Mouse (Mus musculus) left cerebral cortex, postnatal 36 days (tissue): ENCODE results near the gene Eif3d. TPM values are rescaled to one million over a fixed set of nuclear protein-coding genes. Genes with fewer than 3 reads are reported as not detected.
"Not testable (repeated sequence)": the region's sequence is repeated elsewhere in the genome, so short reads cannot be mapped to it uniquely, and the experiment has no call there.

Experiments used
- DNase-seq, 2 experiments: peaks; one replicate each; pipeline ENCODE4 v3.0.0; 2021 to 2022; ENCODE audit warnings: low spot score in 2 of 2, mixed read lengths in 1 of 2
- intact Hi-C: fragments of 180-260 bp; cut with DNase I; formaldehyde crosslinking; loops from one replicate; pipeline ENCODE4 v1.15.1; 2025
- total RNA-seq, 2 experiments: library from RNA; stranded (reverse); gene quantifications; 2 replicates each; pipeline ENCODE4 v1.2.3; 2021

The Eif3d gene
- total RNA-seq = 100 to 1,000 TPM in 1 of 2 experiments, 10 to 100 TPM in 1; 94.5 to 104 TPM

DNA sequence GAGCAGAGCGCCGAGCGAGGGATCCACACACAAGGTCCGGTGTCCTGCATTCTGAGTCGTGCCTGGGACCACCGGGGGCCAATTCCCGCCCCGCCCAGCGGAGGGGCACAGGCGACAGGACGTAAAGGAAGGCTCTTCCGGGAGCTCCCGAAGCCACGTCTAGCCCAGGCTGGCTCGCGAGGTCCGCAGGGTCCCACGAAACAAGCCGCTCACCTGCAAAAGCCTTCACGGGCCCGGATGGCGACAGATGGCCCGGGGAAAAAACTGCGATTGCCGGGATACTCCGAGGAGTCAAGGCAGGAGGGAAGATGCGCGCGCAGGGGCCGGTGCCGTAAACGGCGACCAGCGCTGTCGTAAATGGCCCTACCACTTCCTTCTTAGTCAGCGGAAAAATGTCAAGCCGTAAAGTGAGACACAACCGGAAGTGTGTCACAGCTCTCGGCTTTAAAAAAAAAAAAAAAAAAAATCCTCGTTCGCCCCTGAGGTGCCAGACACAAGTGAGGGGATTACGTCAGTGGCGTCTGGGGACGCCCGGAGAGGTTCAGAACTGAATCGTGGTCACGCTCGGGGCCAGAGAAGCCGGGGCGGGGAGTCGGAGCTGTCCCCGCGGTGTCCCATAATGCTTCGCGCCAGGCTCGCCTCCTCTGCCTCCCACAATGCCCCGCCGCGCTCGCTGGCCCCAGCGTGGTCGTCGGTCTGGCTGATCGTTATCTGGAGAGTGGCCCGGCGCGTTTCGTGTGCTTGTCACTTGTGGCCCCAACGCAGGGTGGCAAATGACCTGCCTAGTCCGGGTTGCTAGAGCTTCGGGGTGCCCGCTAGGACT, at the start of gene Eif3d:
TSS of gene Eif3d (minus strand) at position 344 of the 823 bp plus-strand sequence.
- intact Hi-C loops = loop anchor here (10.0 kb wide), 2 partner anchors 364 to 464 kb away; no protein-coding TSS in a partner anchor
- peak; percentile 97 to 98 for DNase-seq

DNA sequence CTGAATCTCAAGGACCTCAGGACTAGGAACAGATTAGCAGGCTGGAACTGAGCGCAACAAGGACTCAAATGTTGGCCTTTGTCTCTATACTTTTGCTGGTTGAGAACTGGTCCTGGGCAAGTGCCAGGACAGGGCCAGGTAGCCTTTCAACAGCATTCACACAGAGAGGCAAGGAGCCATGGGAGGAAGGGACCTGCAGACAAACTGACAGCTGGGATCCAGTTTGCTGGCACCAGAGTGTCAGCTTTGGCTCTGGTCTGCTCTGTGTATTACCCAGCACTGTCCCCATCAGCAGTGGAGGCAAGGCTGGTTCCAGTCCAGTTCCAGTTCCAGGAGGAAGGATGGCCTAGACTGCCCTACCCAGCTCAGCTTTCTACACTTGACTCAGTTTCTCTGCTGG, 43.4 kb upstream of the Eif3d start:
- DNase-seq = no peak
- intact Hi-C loops = no loop called here

- DNase-seq, intact Hi-C loops: not testable (repeated sequence)
Observed at GRCm38 (mm10) chr15:78008206-78008605, 37.6 kb upstream of the Eif3d start.

DNA sequence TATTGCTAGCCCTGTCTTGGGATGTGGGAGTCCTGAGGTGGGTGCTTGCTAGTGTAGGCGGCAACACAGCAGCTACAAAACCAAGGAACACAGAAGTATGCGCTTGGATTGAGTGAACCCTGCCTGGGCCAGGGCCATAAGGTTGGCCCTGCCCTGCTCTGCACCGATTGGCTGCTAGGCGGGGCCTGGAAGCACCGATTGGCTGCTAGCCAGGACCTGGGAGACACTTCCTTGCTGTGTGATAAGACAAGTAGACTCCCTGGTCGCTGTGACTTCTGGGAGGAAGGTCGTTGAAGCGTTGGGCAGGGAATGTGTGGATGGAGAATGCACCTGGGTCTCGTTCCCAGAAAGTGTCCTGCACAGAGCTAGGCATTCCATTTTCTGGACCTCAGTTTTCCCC, 33.3 kb upstream of the Eif3d start:
- intact Hi-C loops = no loop called here
- no peak for DNase-seq

GRCm38 (mm10) chr15:78001400-78001799, 30.8 kb upstream of the Eif3d start:
- intact Hi-C loops = no loop called here
- no peak for DNase-seq

GRCm38 (mm10) chr15:77988541-77988940, 17.9 kb upstream of the Eif3d start:
- intact Hi-C loops = no loop called here
- DNase-seq = no peak

DNA sequence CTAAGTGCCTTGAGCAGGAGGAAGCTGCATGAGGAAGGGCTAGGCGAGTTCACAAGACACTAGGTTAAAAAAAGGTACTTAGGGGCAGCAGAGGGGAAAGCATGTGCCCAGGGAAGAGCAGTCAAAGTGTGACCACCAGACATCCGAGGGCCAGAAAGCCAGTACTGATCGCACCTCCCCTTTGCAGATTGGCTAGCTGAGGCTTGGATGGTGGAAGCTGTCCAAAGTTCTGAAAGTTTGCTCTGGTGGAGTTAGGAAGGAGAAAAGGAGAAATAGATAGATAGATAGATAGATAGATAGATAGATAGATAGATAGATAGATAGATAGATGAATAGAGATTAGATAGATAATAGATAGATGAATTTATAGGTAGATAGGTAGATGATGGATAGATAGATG, 12.8 kb upstream of the Eif3d start:
- no peak for DNase-seq
- intact Hi-C loops = loop anchor here (2.0 to 5.0 kb wide), 4 partner anchors 69 to 255 kb away; no protein-coding TSS in a partner anchor

DNA sequence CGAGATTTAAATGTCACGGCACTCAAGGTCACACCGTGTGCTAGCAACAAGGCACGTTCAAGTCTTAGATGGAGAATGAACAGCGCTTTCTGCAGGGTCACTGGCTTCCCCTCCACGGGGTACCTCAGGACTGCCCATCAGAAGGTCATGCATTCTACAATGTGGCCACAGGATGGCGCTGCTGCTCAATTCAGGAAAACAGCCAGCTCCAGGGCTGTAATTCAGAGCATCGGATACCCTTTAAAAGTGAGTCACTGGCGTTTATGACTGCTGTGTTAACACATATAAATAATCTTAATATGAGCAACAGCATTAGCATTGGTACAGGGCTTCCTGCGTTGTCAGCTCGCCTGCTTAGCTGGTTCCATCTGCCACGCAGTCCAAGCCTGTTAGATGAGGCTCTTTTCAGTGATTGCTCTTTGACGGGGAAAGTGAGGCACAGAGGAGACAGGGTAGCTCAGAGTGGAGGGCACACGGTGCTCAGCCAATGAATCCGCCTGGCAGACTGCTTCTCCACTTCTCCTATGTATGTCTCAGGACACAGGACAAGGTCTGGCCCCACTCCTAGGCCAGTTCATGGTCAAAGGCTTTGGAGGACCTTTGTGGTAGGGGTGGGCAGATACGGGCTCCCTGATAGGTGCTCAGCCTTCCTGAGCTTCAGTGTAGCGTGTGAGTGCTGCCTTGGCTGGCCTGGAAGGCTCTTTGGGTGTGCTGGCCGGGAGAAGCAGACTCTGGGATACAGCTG, 11.8 kb upstream of the Eif3d start:
- intact Hi-C loops = loop anchor here (2.0 to 5.0 kb wide), 4 partner anchors 70 to 256 kb away; no protein-coding TSS in a partner anchor
- peak; percentile 77 to 84 for DNase-seq

DNA sequence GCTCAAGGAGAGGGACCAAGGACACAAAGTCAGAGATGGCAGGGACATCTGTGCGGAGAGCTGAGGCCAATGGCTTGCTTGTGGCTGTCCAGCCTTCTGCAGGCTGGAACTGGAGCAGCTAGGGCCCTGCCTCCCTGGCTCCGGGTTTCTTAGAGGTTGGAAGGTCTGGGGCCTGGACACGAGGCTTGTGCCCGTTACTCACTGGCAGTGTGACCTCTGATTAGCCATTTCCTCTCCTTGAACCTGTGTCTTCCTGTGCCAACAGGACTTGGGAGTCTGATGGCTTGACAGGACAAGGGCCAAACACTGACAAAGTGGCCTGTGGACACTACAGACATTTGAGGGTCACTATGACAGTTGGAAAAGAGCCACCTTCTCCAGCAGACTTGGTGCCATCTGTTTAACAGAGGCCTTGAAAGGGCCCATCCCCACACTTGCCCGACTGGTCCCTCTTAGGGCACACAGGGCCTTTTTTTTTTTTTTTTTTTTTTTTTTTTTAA, 10.6 kb upstream of the Eif3d start:
- intact Hi-C loops = loop anchor here (5.0 kb wide), 2 partner anchors 71 to 136 kb away; no protein-coding TSS in a partner anchor
- DNase-seq = no peak

- peak; percentile 76 to 84 for DNase-seq
- intact Hi-C loops = loop anchor here (10.0 kb wide), 2 partner anchors 355 to 455 kb away; no protein-coding TSS in a partner anchor
Observed at GRCm38 (mm10) chr15:77979427-77979865, 8.8 kb upstream of the Eif3d start.

GRCm38 (mm10) chr15:77977663-77978062, 7.0 kb upstream of the Eif3d start:
- intact Hi-C loops = loop anchor here (10.0 kb wide), 2 partner anchors 357 to 457 kb away; no protein-coding TSS in a partner anchor
- DNase-seq = no peak

DNA sequence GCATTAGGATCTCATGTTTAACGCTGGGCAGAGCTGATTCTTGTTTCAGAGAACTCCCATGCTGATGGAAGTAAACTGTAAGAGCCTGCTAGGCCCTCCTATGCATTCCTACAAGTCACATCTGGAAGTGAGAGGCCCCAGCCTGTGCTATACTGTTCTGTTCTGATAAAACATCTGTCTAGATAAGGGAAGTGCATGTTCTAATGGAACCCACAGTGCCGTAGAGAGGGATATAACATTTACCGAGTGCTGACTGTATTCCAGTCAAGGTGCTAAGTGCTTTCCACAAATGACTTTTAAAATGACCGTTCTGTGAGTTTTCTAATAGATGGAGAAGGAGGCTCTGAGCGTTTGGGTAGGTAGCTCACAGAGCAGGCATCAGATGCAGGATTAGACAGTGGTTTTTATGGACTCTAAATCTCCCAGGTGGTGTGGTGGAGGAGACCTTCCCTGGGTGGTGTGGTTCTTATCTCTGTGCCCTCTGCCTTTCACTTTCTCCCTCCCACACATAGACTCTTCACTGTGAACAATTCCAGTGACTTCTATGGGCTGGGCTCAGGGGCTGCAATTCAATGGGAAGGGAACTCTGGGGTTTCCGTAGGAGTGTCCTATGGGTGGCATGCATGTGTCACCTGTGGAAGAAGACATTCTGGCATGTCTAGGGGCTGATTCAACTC, 3.7 kb upstream of the Eif3d start:
- no peak for DNase-seq
- intact Hi-C loops = loop anchor here (10.0 kb wide), 2 partner anchors 360 to 460 kb away; no protein-coding TSS in a partner anchor

DNA sequence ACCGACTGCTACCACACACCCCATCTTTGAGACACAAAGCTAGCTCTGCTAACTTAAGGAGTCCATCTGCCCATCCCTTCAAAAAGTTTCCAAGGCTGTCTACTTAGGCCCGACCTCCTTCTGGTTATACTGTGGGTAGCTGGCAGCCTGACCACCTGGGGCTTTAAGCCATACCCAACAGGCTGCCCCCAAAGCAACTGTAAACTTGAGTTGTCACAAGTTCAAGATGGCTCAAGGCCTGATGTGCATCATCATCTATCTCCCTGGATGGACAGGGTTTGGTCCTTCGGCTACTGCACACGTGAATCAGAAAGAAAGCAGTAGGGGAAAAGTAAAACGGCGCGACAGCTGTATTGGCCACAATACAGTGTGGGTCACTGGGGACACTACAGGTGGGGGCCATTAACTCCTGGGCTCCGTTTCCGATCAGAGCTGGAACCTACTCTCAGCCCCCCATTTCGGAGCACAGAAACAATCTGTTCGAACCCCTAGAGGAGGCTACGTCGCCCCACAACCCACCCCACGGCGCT, 608 bp downstream of the Eif3d start:
- no peak for DNase-seq
- intact Hi-C loops = loop anchor here (10.0 kb wide), 2 partner anchors 365 to 465 kb away; no protein-coding TSS in a partner anchor

DNA sequence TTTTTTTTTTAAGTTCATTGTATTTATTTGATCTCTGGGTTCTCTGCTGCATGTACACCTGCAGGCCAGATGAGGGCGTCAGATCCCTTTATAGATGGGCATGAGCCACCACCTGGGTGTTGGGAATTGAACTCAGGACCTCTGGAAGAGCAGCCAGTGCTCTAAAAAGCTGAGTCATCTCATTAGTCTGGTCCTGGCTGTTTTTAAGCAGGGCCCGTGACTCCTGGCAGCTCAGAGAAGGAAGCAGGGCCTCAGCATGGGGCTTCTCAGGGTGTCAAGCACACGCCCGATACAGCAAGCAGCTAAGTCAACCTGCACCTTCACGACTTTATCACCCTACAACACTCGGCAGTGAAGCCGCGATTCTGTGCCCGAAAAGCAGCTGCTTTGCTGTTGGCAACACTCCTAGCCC, 5.5 kb downstream of the Eif3d start:
- no peak for DNase-seq
- intact Hi-C loops = no loop called here

DNA sequence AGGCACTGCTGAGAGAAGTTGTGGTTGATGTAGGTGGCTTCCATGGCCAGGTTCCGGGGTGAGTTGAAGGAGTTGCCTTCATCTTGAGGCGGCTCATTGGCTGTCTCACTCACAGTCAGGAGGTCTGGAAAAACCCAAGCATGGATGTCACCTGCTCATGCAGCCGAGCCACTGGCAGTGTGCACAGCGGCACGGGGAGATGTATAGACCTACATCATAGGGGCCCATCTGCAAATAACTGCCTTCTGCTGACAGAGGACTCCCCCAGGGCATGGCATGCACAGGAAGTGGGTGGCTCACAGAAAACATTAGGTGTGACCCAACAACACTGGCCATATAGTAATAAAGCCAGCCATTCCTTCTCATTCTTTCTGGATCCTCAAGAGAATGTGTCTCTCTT, 8.2 kb downstream of the Eif3d start:
- DNase-seq = no peak
- intact Hi-C loops = no loop called here

DNA sequence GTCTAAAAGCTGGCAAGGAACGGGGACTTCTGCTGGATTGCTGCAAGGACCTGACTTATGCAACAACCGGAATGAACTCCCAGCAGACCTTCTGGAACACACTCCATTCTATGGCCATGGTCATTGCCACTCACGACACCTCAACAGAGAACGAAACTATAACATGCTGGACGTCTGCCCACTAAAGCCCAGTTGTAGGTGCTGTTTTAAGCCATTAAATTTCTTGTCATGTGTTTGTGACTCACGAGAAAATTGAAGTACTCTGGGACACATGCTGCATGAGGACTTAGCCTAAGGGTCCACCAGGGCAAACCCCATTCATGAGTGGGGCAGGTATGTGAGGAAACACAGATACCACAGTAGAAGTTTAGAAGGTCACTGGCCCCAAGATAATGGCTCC, 9.9 kb downstream of the Eif3d start:
- intact Hi-C loops = no loop called here
- DNase-seq = no peak

GRCm38 (mm10) chr15:77958071-77958470, 12.5 kb downstream of the Eif3d start:
- DNase-seq = no peak
- intact Hi-C loops = no loop called here

DNA sequence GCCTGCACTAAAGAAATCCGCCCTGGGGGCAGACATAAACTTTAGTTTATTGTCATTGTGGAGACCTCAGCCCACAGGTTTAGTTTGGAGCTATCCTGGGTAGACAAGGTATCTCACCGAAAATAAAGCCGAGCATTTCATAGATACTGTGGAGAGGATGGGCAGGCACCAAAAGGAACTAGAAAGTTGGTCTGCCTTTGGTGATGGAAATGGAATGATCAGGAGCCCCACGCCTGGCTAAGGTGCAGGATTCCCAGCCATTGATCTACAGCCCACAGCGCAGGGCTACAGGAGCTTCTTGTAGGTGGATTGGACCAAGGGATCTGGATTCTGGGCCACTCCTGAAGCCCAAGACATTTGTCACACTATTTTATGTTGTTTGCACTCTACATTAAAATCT, 13.0 kb downstream of the Eif3d start:
- DNase-seq = no peak
- intact Hi-C loops = no loop called here

DNA sequence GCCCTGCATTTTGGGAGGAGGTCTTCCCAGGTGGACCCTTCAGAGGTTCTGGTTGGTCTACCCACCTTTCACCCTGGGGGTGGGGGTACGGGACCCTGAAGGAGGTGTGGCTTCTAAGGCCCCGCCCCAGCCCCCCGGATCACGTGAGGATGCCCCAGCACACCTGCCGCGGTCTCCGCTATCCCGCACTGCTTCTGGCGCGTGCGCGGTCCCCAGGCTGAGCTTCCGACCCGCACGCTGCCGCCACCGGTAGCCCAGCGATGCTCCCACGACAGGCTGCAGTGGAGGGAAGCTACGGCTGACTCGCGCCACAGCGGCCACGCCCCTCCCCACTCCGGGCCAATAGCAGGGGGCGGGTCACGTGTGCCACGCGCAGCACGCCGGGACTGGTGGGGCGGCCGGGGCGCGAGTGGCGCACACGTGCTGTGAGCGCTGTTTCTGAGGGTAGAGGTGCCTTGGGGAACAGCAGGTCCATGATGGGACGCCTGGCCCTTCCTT, 14.2 kb downstream of the Eif3d start, which contains the start of gene Foxred2:
TSS of gene Foxred2 (minus strand) at position 319 of the 498 bp plus-strand sequence.
- intact Hi-C loops = no loop called here
- peak; percentile 84 for DNase-seq
